Mouse (Mus musculus): ENCODE measurements around the gene Gm17482.
A peak's percentile ranks its signal among the peaks of the same experiment; 100 is the strongest.

The Gm17482 gene

DNA sequence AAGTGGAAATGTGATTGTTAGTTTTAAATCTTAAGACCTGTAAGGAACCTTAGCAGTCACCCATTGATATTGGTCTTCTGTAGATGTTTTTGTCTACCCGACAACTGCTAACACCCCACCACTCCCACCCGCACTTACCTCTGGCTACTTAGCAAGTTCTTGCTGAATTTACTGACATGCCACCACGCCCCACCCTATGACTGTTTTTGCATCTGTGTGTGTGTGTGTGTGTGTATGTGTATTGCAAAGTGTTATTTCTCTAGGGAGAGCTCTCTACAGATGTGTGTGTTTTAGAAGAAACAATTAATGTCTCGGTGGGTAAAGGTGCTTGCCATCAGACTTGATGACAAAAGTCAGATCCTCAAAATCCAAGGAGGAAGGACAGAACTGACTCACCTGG lies at the start of gene Gm17482:
Gene Gm17482 (plus strand): TSS at position 301 of the 400 bp plus-strand sequence.
- no peak for DNase-seq (ENCODE audit: low spot score in 2 of 2)

- no peak for DNase-seq (ENCODE audit: low spot score in 2 of 2)
These were observed 48.3 kb upstream of the Gm17482 start for GRCm38 (mm10) chr6:115178826-115179225.

DNA sequence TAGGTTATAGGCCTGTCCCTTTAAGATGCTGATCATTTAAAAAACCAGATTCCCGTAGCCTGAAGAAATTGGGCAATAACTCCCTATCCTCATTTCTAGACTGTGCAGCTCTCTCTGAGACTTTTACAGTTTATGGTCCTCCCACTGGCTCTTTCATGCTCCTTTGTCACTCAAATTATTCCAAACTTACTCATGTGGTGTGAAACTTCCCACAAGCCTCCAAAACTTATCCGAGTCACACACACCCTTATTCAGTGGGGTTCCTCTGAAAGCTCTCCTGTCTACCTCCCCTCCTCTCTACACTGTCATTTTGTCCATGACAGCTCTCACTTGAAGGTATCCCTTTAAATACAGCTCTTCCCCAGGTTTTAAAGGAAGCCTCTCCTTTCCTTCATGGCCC lies 46.0 kb upstream of the Gm17482 start:
- no peak for DNase-seq (ENCODE audit: low spot score in 2 of 2)

- no peak for DNase-seq (ENCODE audit: low spot score in 2 of 2)
These were observed 36.0 kb upstream of the Gm17482 start for GRCm38 (mm10) chr6:115191111-115191510.

- no peak for DNase-seq (ENCODE audit: low spot score in 2 of 2)
These were observed 26.4 kb upstream of the Gm17482 start for GRCm38 (mm10) chr6:115200753-115201152.

DNA sequence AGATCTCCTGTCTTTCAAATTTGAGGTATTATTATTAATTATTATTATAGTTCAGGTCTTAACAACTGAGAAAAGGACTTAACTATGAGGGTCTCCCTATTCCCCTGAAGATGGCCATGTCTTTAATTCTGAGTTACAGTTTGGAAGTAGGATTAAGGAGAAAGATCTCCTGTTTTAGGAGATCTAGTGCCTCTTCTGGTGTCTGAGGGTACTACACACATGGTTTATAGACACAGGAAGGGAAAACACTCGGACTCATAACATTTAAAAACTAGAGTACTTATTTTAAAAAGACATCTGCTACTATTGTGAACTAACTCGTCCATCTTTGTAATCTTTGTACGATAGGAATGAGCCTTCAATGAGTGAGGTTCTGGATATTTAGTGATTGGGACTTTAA lies 24.1 kb upstream of the Gm17482 start:
- no peak for DNase-seq (ENCODE audit: low spot score in 2 of 2)

- no peak for DNase-seq (ENCODE audit: low spot score in 2 of 2)
These were observed 17.0 kb upstream of the Gm17482 start for GRCm38 (mm10) chr6:115210187-115210586.

GRCm38 (mm10) chr6:115210820-115211219 lies 16.3 kb upstream of the Gm17482 start:
- DNase-seq (ENCODE audit: low spot score in 2 of 2) = no peak

DNA sequence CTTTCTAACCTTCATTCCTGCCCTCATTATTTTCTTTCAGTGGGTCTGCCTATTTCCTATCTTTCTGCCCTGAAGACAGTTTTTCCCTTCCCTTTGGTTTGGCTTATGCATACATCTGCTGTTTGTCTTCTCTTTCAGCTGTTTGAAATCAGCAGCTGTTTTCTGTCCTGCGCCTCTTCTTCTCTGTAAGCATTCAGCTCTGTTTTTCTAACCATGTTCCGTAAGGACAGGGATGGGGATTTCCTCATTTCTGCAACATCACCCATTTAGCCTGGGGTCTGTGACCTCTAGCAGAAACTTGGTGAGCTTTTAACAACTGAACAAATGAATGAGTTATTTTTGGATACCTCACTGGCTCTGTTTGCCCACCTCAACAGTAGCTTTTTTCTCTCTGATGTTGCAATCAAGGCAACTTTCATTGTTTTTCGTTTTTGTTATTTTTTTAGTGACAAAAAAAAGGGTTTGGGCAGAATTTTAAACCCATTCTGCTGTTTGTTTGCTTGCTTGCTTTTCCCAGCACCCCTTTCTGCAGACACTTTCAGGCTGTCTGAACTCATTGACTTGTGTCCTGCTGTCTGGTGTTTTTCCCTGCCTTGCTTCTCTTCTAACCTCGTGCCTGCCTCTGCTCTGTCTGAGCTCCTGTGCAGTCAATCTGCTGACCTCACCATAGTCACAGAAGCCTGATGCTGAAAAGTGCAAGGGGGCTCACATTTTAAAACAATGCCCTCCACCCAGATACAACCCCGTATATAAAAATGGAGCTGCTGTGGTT lies 14.8 kb upstream of the Gm17482 start:
- no peak for DNase-seq (ENCODE audit: low spot score in 2 of 2)

- DNase-seq (ENCODE audit: low spot score in 2 of 2) = no peak
These were observed 14.0 kb upstream of the Gm17482 start for GRCm38 (mm10) chr6:115213129-115213528.

- peak in 1 of 2 experiments; percentile 26 for DNase-seq (ENCODE audit: low spot score in 2 of 2)
These were observed 5.9 kb upstream of the Gm17482 start for GRCm38 (mm10) chr6:115221215-115221641.

GRCm38 (mm10) chr6:115225519-115225918 lies 1.6 kb upstream of the Gm17482 start:
- DNase-seq (ENCODE audit: low spot score in 2 of 2) = no peak

DNA sequence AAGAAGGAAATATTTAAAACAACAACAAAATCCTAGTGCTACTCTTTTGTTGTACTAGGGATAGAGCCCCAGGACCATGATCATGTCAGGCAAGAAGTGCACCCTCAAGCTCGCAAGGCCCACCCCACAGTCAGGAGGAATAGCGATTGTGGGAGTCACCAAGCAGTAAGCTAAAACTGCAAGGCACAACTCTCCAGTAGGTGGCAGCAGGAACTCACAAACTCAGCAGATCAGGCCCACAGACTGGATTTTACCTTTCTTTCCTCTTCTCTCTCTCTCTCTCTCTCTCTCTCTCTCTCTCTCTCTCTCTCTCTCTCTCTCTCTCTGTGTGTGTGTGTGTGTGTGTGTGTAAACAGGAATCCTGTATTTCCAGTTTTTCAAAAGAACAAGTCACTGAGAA lies 386 bp downstream of the Gm17482 start:
- DNase-seq (ENCODE audit: low spot score in 2 of 2) = peak; percentile 57 to 78

- DNase-seq (ENCODE audit: low spot score in 2 of 2) = no peak
These were observed 3.4 kb downstream of the Gm17482 start for GRCm38 (mm10) chr6:115230557-115230956.

GRCm38 (mm10) chr6:115231836-115232235 lies 4.7 kb downstream of the Gm17482 start:
- no peak for DNase-seq (ENCODE audit: low spot score in 2 of 2)

DNA sequence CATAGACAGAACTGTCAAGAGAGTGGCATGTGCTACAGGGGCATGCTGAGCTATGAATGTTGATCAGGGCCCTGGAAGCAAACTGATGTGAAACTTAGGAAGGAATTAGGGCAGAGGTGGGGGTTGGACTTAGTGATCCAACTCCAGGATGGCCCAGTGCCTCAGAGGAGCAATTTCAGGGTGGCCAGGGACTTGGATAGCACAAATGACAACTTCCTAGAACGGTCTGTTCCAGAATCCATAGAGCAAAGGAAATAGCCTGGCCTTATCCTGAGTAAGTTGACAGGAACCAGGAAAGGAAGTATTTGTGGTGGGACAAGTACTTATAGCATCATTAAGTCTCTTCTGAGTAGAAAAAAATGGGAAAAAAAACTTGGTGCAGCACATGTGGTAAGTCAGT lies 5.4 kb downstream of the Gm17482 start:
- DNase-seq (ENCODE audit: low spot score in 2 of 2) = no peak

DNA sequence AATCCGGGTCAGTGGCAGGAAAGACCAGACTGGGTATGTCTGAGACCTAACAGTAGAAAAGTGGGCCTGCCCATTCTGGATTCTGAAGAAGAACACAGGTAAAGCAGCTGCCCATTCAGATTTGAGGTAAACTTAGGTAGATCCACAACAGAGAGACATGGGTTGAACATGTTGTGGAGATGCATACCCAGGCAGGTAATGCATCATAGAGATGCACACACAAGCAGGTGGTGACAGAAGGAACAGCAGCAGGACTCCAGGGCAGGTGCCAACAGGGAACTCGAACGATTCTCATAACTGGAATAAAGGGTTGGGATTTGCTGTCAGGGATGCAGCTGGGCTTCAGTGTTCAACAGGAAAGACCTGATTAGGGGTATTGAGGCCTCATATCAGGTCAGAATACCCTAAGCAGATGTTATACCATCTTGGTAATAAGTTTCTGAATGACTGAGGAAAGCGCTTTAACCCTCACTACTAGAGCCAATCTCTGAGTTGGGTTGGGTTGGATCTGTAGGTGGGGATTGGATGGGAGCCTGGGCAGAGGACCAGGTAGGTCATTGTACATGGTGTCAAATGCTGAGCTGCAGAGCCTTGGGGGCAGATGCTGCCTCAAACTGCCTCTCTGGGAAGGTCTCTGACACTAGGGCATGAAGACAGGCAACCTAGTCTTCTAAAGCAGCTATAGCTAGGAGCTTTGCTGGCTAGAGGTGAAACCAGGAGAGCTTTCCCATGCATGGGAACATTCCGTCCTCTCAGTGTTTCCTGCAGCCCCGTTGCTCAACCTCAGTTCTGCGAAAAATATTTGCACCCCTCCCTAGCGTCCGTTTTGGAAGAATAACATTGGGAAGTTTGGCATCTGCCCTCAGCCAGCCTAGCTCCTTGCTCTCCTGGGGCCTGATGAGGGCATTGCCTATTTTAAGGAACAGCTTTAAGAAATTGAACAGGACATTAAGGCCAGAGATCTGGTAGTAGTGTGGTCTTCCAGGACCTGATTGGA lies 11.2 kb downstream of the Gm17482 start:
- no peak for DNase-seq (ENCODE audit: low spot score in 2 of 2)

GRCm38 (mm10) chr6:115239335-115239734 lies 12.2 kb downstream of the Gm17482 start:
- DNase-seq (ENCODE audit: low spot score in 2 of 2) = peak in 1 of 2 experiments; percentile 29

GRCm38 (mm10) chr6:115240431-115240830 lies 13.3 kb downstream of the Gm17482 start:
- DNase-seq (ENCODE audit: low spot score in 2 of 2) = peak in 1 of 2 experiments; percentile 0

DNA sequence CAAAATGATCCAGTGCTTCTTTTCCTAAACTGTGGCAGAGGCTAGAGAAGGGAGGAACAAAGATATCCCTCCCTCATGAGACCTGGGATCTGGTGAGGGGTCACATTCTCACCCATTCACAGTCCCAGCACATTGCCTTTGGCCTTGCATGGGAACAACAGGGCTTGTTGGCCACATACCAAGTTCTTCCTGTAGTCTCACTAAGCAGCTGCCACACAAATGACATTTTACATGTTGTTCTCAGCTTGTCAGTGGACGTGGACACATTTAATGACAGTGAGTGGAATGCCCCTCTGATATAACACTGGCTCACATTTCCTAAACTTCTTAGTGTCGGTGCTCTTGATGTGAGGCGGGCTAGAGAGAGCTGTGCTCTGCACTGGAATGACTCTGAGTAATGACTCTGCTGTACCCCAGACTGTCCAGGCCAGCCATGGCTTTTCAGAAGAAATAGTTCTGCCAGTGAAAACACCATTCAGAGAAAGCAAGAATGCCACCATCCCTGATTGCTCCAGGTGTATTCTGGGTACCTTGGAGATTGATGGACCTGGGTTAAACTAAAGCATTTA lies 14.1 kb downstream of the Gm17482 start:
- DNase-seq (ENCODE audit: low spot score in 2 of 2) = peak in 1 of 2 experiments; percentile 2

DNA sequence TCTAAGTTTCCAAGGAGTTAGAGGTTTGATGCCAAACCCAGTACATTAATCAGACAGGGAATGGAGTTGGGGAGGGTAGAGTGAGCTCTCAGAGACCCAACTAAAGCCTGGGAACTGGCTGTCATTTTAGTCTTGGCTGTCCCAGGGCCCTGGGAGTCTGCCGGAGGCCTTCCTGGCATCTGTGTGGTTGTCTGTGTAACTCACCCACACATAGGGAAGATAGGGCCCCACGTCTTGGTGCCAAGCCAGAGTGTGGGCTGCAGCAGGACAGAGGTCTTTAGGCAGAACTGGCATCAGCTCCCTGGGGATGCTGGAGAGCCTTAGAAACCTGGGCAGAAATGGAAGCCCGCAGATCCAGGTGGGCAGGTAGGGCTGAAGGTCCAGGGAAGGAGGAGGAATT lies 14.8 kb downstream of the Gm17482 start:
- DNase-seq (ENCODE audit: low spot score in 2 of 2) = no peak

DNA sequence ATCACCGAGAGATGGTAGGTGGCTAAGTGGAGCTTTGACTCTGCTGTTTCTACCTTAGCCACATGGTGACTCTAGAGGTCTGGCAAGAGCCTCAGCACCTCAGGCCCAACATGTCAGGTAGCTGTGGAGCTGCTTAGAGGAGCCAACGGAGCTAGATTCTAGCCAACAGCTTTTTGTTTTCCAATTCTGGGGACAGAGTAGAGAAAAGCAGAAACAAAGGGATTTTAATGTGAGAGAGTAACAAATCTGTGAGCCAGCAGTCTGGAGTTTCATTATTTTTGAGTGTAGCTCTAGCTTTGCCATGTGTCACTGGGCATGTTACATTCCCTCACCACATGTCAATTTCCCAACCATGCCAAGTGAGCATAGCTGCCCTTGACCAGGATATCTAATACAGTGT lies 17.1 kb downstream of the Gm17482 start:
- no peak for DNase-seq (ENCODE audit: low spot score in 2 of 2)

Data from frontal cortex, postnatal 10 days (tissue).